Mouse (Mus musculus) bone marrow, adult 2 months (tissue): ENCODE results near the gene Hpse.

Experiments
- CTCF ChIP-seq: fragments of 200-500 bp; IDR thresholded peaks from 2 replicates; pipeline ENCODE4 v1.5.1; 2011; ENCODE audit warnings: low read length, control low read depth; ENCODE audit not compliant: control insufficient read depth, insufficient read depth
- POLR2A ChIP-seq: fragments of 200-500 bp; IDR thresholded peaks from 2 replicates; pipeline ENCODE4 v1.6.1; 2011; ENCODE audit warnings: low read depth, mild to moderate bottlenecking, control low read depth, low read length, borderline replicate concordance; ENCODE audit not compliant: control insufficient read depth

GRCm38 (mm10) chr5:100706675-100707074 is 12.8 kb downstream of the Hpse start:
- TF ChIP-seq POLR2A (no peak), CTCF (no peak)
